Mouse (Mus musculus) cerebellum, adult 2 months (tissue): Measurements from ENCODE around the gene Pigr. TPM values are rescaled to one million over a fixed set of nuclear protein-coding genes. Genes with fewer than 3 reads are reported as not detected.

ENCODE experiments used
- DNase-seq, 2 experiments: peaks; one replicate each; pipeline ENCODE4 v3.0.0; 2021
- H3K27ac ChIP-seq: fragments of 200-500 bp; 2 replicates; pipeline ENCODE4 v1.5.1; 2012; ENCODE audit warnings: low read length, control low read depth, inconsistent platforms; ENCODE audit not compliant: insufficient read depth
- H3K27me3 ChIP-seq: fragments of 200-500 bp; 2 replicates; pipeline ENCODE4 v1.6.1; 2012; ENCODE audit warnings: inconsistent platforms, mild to moderate bottlenecking, low read length, moderate library complexity; ENCODE audit not compliant: control insufficient read depth, insufficient read depth
- H3K4me1 ChIP-seq: fragments of 200-500 bp; 2 replicates; pipeline ENCODE4 v1.6.1; 2011; ENCODE audit warnings: low read length; ENCODE audit not compliant: control insufficient read depth, insufficient read depth
- H3K4me3 ChIP-seq: fragments of 200-500 bp; replicated peaks from 2 replicates; pipeline ENCODE3; 2011; ENCODE audit warnings: mild to moderate bottlenecking, low read depth, low read length, control low read depth; ENCODE audit not compliant: insufficient read depth
- CTCF ChIP-seq: fragments of 200-500 bp; IDR thresholded peaks from 2 replicates; pipeline ENCODE4 v1.5.1; 2011; ENCODE audit warnings: low read depth, mild to moderate bottlenecking, control low read depth, low read length, moderate library complexity, borderline replicate concordance; ENCODE audit not compliant: insufficient read depth
- POLR2A ChIP-seq: fragments of 200-500 bp; IDR thresholded peaks from 2 replicates; pipeline ENCODE4 v1.6.1; 2011; ENCODE audit warnings: low read length, control low read depth, borderline replicate concordance; ENCODE audit not compliant: insufficient read depth
- WGBS: fragments of 180-500 bp; shearing (Covaris S2); methylation state at CpG from one replicate; pipeline ENCODE4 v1.1.7; 2018; 5-methylcytosine and 5-hydroxymethylcytosine counted together
- polyA plus RNA-seq: library from polyadenylated mRNA; depleted of rRNA; stranded (reverse); fragments of >200 nt; gene quantifications from 2 replicates; pipeline ENCODE4 v1.2.3, GENCODE M21; 2012; rRNA removed

Pigr gene
- 0.05 and 0.16 TPM in 2 replicates for polyA plus RNA-seq

DNA sequence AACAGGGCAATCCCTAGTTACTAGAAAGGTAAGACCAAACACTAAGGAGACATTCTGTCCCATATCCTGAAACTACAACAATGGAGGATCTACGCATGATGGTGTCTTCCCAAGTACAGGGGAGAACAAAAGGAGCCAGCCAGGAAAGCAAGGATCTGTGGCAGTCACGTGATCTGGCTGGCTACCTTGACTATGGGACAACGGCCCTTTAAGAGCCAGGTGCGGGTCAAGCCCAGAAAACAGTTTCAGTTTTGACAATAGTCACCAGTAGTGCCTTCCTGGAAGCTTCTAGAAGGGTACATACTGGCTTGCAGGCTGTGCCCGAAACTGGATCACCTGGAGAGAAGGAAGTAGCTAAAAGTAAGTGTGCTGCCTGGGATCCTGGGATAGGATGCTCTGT is at the start of gene Pigr:
Gene Pigr, plus strand, starts transcription at position 237 of the 400 bp plus-strand sequence.
- Histone ChIP-seq H3K27ac (no peak within 1 kb of the TSS), H3K4me1 (no peaks in the 10 kb centered on the region), H3K4me3 (no peak within 1 kb of the TSS), H3K27me3 (no peaks in the 10 kb centered on the region)
- TF ChIP-seq CTCF (no peak), POLR2A (no peak)
- no peak for DNase-seq
- WGBS, result 93% methylated on average over 5 of the region's 5 CpGs

DNA sequence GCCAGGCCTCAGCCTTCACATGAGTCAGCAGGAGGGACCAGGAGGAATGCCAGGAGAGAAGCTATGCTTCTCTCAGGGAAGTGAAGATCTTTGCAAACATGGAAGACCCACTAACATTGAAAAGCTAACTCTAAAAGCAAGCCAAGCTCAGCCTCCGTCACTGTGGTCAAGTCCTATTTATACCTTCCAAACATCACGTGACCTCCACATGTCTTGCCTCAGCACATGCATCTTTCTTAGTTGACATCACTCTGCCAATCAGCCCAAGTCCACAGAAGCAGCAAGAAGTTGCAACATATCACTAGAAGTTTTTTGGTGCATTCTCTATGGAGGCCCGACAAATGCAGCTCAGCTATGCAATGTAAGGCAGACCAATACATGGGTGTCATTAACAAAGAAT is 46.6 kb upstream of the Pigr start:
- no peaks in the 10 kb centered on the region for H3K4me1 ChIP-seq
- no peak for TF ChIP-seq CTCF
- TF ChIP-seq POLR2A, result no peak
- H3K27me3 ChIP-seq, result no peaks in the 10 kb centered on the region
- no peak overlapping the region for H3K4me3 ChIP-seq
- 93% methylated on average over 3 of the region's 3 CpGs for WGBS
- no peak for DNase-seq
- H3K27ac ChIP-seq, result no peak overlapping the region

DNA sequence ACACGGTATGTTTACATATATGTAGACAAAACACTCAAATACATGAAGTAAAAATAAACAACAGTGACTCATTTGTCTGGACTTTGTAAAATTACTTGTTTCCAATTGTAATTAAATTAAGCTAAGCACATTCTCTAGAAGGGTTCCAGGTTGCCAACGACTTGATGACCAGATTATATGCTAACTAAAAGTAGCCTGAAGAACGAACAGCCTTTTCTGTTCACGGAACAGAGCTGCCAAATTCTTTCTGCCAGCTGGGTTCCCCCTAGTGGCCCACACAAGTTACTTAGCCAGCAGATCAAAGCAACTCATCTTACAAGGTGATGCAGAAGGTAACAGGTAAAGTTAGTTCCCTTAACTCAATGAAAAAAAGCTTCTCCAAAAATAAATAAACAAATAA is 42.4 kb upstream of the Pigr start:
- WGBS, result 23% methylated on average over 4 of the region's 4 CpGs
- DNase-seq, result peak in 1 of 2 experiments; percentile 25
- H3K4me1 ChIP-seq, result no peaks in the 10 kb centered on the region
- no peaks in the 10 kb centered on the region for H3K27me3 ChIP-seq
- TF ChIP-seq CTCF, result peak; percentile 50; the same call in 1 of the 2 replicates
- no peak for TF ChIP-seq POLR2A
- no peak overlapping the region for H3K27ac ChIP-seq
- H3K4me3 ChIP-seq, result no peak overlapping the region

DNA sequence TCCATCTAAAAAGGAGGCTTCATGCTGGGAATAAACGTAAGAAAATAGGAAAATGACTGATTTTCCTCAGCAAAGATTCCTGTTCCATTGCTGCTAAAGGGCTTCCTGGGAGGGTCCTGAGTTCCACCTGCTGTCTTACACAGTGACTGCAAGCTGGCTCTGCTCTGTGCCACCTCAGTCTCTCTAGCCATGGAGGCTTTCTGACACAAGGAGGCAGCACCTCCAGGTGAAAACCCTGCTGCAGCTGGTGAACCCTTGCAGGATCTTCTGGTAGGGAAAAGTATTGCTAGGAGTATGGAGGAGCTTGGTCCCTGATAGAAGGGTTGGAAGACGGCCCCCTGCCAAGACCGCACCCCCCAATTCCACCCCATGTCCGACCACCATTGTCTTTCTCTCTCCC is 39.5 kb upstream of the Pigr start:
- H3K4me3 ChIP-seq, result no peak overlapping the region
- no peaks in the 10 kb centered on the region for H3K4me1 ChIP-seq
- TF ChIP-seq CTCF, result no peak
- no peak for TF ChIP-seq POLR2A
- no peak overlapping the region for H3K27ac ChIP-seq
- no peak for DNase-seq
- WGBS, result 46% methylated on average over 4 of the region's 4 CpGs
- no peaks in the 10 kb centered on the region for H3K27me3 ChIP-seq

DNA sequence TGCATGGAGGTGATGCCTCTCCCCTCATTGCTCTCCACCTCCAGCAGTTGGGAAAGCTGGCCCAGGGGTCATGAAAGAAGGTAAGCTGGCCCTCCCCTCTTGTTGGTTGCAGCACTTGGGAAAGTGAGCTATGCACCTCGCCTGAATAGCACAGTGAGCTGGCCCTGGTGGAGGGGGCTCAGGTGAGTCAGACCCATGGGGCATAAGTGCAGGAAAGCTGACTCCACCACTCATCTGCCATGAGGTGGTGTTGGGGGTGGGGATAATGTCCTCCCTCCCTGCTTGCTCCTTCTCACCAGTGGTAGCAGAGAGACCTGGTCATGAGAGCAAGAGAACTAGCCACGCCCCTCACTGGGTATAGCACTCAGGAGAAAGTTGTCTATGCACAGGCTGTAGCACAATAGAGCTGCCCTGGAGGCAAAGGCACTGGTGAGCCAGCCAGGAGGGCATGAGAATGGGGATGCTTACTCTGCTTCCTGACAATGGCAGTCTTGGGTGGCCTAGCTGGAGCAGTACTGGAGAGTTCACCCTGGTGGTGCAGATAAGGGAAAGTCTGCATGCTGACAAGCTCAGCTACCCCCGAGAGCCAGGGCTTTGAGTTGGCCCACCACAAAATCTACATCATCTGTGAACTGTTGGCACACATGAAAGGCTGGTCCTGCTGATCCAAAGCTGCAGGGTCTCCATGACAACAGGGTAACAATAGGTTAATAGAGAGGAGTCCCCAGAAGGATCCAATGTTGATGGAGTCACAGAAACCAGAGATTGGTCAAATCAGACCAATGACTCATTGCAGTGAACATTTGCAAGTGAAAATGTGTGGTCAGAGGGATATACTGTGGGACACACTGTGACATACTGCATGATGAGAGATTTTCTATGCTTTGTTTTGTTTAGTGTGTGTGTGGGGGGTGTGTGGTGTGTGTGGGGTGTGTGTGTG is 36.7 kb upstream of the Pigr start:
- Histone ChIP-seq H3K27me3 (no peaks in the 10 kb centered on the region), H3K27ac (no peak overlapping the region), H3K4me1 (no peaks in the 10 kb centered on the region), H3K4me3 (no peak overlapping the region)
- DNase-seq, result no peak
- 73% methylated on average over 3 of the region's 3 CpGs for WGBS
- no peak for TF ChIP-seq CTCF
- TF ChIP-seq POLR2A, result no peak

DNA sequence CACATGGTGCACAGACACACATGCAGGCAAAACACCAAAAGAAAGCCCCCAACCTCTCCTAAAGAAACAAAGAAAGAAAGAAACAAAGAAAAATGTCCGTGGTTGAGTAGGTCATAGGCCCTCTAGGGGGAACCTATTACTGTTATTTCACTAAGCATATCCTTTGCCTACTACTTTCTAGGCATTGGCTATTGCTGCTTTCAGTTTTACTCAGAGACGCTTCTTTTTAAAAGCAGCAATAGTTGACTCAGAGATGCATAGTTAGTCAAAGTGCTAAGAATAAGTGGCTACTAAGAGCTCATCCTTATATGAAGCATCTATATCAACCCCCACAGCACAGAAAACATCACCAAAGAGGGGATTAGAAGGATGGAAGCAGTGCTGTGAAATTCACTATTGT is 31.2 kb upstream of the Pigr start:
- no peak for DNase-seq
- WGBS, result 72% methylated on average over 2 of the region's 2 CpGs
- H3K4me3 ChIP-seq, result no peak overlapping the region
- H3K4me1 ChIP-seq, result no peaks in the 10 kb centered on the region
- H3K27me3 ChIP-seq, result no peaks in the 10 kb centered on the region
- TF ChIP-seq POLR2A, result no peak
- TF ChIP-seq CTCF, result no peak
- no peak overlapping the region for H3K27ac ChIP-seq

DNA sequence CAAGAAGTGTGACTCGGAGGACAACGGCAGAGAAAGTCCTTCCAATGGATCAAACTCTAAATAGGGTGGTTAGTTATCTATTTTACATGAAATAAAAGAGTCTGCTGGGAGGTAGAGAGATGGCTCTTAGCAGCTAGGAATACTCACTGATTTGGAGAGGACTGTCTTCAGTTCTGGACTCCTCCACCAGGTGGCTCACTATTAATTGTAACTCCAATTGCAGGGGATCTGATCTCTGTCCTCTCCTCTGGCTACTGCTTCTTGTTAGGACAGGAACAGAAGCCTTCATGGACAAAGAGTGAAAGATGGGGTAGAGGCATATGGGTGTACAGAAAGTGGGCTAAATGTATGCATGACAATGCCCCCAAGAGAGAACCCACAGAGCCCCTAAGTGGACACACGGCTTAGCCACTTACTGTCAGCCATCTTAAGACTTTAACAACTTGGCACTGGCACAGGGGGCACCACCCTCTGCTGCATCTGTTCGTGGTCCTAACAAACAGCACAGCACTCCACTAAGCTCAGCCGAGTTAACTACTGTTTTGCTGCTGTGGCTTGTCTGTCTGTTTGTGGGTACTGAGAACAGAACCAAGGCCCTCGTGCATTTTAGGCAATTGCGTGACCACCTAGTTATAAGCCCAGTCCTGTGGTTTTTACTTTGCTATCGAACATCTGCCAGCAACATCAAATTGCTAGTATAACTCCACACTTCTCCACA is 29.4 kb upstream of the Pigr start:
- H3K4me3 ChIP-seq, result no peak overlapping the region
- TF ChIP-seq CTCF, result peak; percentile 49; the same call in 1 of the 2 replicates
- TF ChIP-seq POLR2A, result no peak
- DNase-seq, result peak; percentile 29 to 42
- H3K27ac ChIP-seq, result no peak overlapping the region
- H3K27me3 ChIP-seq, result no peaks in the 10 kb centered on the region
- H3K4me1 ChIP-seq, result no peaks in the 10 kb centered on the region
- WGBS, result 72% methylated on average over 8 of the region's 8 CpGs
